Mouse (Mus musculus): ENCODE measurements around the gene Patl2. TPM values are rescaled to one million over a fixed set of nuclear protein-coding genes. Genes with fewer than 3 reads are reported as not detected.

Gene Patl2
- total and polyA plus RNA-seq, 2 experiments from 2014 or later = 0.05 TPM; not detected in 1

- no peak overlapping the region for H3K27ac ChIP-seq (ENCODE audit: low read depth)
- DNase-seq (ENCODE audit: low spot score) = no peak
- no peak for ATAC-seq (ENCODE audit: insufficient read depth, low read depth)
Observed at GRCm38 (mm10) chr2:122172188-122172587, 13.8 kb downstream of the Patl2 start.

GRCm38 (mm10) chr2:122171292-122171691 lies 14.7 kb downstream of the Patl2 start:
- Histone ChIP-seq H3K9me3 (replicated peaks; ENCODE audit: control insufficient read depth, low read length) (no peaks in the 10 kb centered on the region), H3K27ac (ENCODE audit: low read depth) (no peak overlapping the region), H3K4me3 (ENCODE audit: low read depth, low read length) (no peak overlapping the region), H3K4me1 (ENCODE audit: control insufficient read depth, insufficient read depth) (no peaks in the 10 kb centered on the region), H3K9ac (replicated peaks; ENCODE audit: low read depth, low read length) (no peak overlapping the region), H3K4me2 (ENCODE audit: low read depth, low read length) (no peak overlapping the region), H3K27me3 (ENCODE audit: control insufficient read depth, insufficient read depth, low read length) (no peaks in the 10 kb centered on the region), H3K36me3 (replicated peaks; ENCODE audit: control insufficient read depth, insufficient read depth, low read length) (no peaks in the 10 kb centered on the region)
- no peak for ATAC-seq (ENCODE audit: insufficient read depth, low read depth)
- WGBS = 56% methylated on average over 6 of the region's 6 CpGs
- TF ChIP-seq EP300 (IDR thresholded peaks at IDR 0.05; ENCODE audit: low read depth) = no peak
- TF ChIP-seq CTCF (IDR thresholded peaks at IDR 0.05; ENCODE audit: low read depth) = no peak
- no peak for DNase-seq (ENCODE audit: low spot score)

More at GRCm38 (mm10) chr2:122172188-122172587, 13.8 kb downstream of the Patl2 start:
- Histone ChIP-seq H3K4me3 (ENCODE audit: low read depth, low read length) (no peak overlapping the region), H3K4me1 (ENCODE audit: control insufficient read depth, insufficient read depth) (no peaks in the 10 kb centered on the region), H3K36me3 (replicated peaks; ENCODE audit: control insufficient read depth, insufficient read depth, low read length) (no peaks in the 10 kb centered on the region), H3K9me3 (replicated peaks; ENCODE audit: control insufficient read depth, low read length) (no peaks in the 10 kb centered on the region), H3K4me2 (ENCODE audit: low read depth, low read length) (no peak overlapping the region), H3K27me3 (ENCODE audit: control insufficient read depth, insufficient read depth, low read length) (no peaks in the 10 kb centered on the region), H3K9ac (replicated peaks; ENCODE audit: low read depth, low read length) (no peak overlapping the region)
- 92% methylated on average over 2 of the region's 2 CpGs for WGBS
- no peak for TF ChIP-seq EP300 (IDR thresholded peaks at IDR 0.05; ENCODE audit: low read depth)
- TF ChIP-seq CTCF (IDR thresholded peaks at IDR 0.05; ENCODE audit: low read depth) = no peak

GRCm38 (mm10) chr2:122164293-122164692 lies 21.7 kb downstream of the Patl2 start:
- no peaks in the 10 kb centered on the region for H3K9me3 ChIP-seq (replicated peaks; ENCODE audit: control insufficient read depth, low read length)
- H3K4me3 ChIP-seq (ENCODE audit: low read depth, low read length) = no peak overlapping the region
- ATAC-seq (ENCODE audit: insufficient read depth, low read depth) (no peak), DNase-seq (ENCODE audit: low spot score) (no peak)
- no peaks in the 10 kb centered on the region for H3K36me3 ChIP-seq (replicated peaks; ENCODE audit: control insufficient read depth, insufficient read depth, low read length)
- H3K9ac ChIP-seq (replicated peaks; ENCODE audit: low read depth, low read length) = no peak overlapping the region
- peak overlapping the region; percentile 4; the same call in 1 of the 2 replicates for H3K4me2 ChIP-seq (ENCODE audit: low read depth, low read length)
- H3K27me3 ChIP-seq (ENCODE audit: control insufficient read depth, insufficient read depth, low read length) = no peaks in the 10 kb centered on the region
- H3K4me1 ChIP-seq (ENCODE audit: control insufficient read depth, insufficient read depth) = peaks cover 4% of the 10 kb centered on the region
- no peak for TF ChIP-seq EP300 (IDR thresholded peaks at IDR 0.05; ENCODE audit: low read depth)
- no peak for TF ChIP-seq CTCF (IDR thresholded peaks at IDR 0.05; ENCODE audit: low read depth)
- no peak overlapping the region for H3K27ac ChIP-seq (ENCODE audit: low read depth)
- WGBS = 69% methylated on average over 11 of the region's 11 CpGs

GRCm38 (mm10) chr2:122163430-122164195 lies 22.4 kb downstream of the Patl2 start:
- TF ChIP-seq EP300 (IDR thresholded peaks at IDR 0.05; ENCODE audit: low read depth) (no peak), CTCF (IDR thresholded peaks at IDR 0.05; ENCODE audit: low read depth) (no peak)
- Histone ChIP-seq H3K27ac (ENCODE audit: low read depth) (no peak overlapping the region), H3K27me3 (ENCODE audit: control insufficient read depth, insufficient read depth, low read length) (no peaks in the 10 kb centered on the region), H3K9me3 (replicated peaks; ENCODE audit: control insufficient read depth, low read length) (no peaks in the 10 kb centered on the region), H3K4me3 (ENCODE audit: low read depth, low read length) (no peak overlapping the region), H3K36me3 (replicated peaks; ENCODE audit: control insufficient read depth, insufficient read depth, low read length) (no peaks in the 10 kb centered on the region), H3K4me1 (ENCODE audit: control insufficient read depth, insufficient read depth) (peaks cover 4% of the 10 kb centered on the region), H3K9ac (replicated peaks; ENCODE audit: low read depth, low read length) (no peak overlapping the region), H3K4me2 (ENCODE audit: low read depth, low read length) (peak overlapping the region; percentile 4; the same call in 1 of the 2 replicates)
- ATAC-seq (ENCODE audit: insufficient read depth, low read depth) (no peak), DNase-seq (ENCODE audit: low spot score) (no peak)
- 68% methylated on average over 13 of the region's 13 CpGs for WGBS

- no peak overlapping the region for H3K27ac ChIP-seq (ENCODE audit: low read depth)
- H3K9ac ChIP-seq (replicated peaks; ENCODE audit: low read depth, low read length) = no peak overlapping the region
- no peak for DNase-seq (ENCODE audit: low spot score)
- WGBS = 83% methylated on average over 2 of the region's 2 CpGs
- H3K36me3 ChIP-seq (replicated peaks; ENCODE audit: control insufficient read depth, insufficient read depth, low read length) = no peaks in the 10 kb centered on the region
- H3K4me3 ChIP-seq (ENCODE audit: low read depth, low read length) = no peak overlapping the region
- no peak overlapping the region for H3K4me2 ChIP-seq (ENCODE audit: low read depth, low read length)
- H3K9me3 ChIP-seq (replicated peaks; ENCODE audit: control insufficient read depth, low read length) = no peaks in the 10 kb centered on the region
- ATAC-seq (ENCODE audit: insufficient read depth, low read depth) = no peak
- no peaks in the 10 kb centered on the region for H3K27me3 ChIP-seq (ENCODE audit: control insufficient read depth, insufficient read depth, low read length)
- TF ChIP-seq EP300 (IDR thresholded peaks at IDR 0.05; ENCODE audit: low read depth) = no peak
- no peak for TF ChIP-seq CTCF (IDR thresholded peaks at IDR 0.05; ENCODE audit: low read depth)
- H3K4me1 ChIP-seq (ENCODE audit: control insufficient read depth, insufficient read depth) = peaks cover 4% of the 10 kb centered on the region
Observed at GRCm38 (mm10) chr2:122162529-122162928, 23.5 kb downstream of the Patl2 start.

Measured in heart, postnatal 0 days (tissue).